Mouse (Mus musculus): ENCODE measurements at regions not wholly inside any gene's neighbourhood (a gene's known extent, or its start where the extent isn't known, plus 50 kb on each side); places are given as distances from the start of the nearest gene placed in this dataset.

DNA sequence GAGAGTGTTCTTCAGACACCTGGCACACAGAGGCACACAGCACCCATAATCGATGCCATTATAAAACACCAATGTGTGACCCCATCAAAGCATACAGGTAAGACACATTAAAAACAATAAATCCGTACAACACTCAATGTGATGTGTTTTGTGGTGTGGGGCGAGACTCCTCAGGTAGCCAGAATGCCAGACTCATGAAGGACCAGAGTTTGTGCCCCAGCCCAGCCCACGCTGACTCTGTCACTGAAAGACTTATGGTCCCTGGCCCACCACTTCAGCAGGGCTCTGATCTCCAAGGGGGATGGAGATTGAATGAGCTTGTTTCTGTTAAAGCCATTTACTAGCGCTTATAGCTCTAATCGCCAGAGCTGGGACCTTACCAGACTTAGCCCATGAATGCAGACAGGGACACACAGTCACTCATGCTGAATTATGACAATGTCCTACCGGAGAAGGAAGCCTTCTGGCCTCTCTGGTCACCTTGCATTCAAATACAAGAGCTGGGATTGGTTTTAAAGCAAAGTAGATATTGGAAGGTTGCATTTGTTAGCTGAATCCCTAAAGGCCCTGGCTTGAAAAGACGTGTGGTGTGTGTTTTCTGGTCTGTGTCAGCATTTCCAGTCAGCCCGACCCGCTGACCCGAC lies 112.1 kb upstream of the Cpm start:
- no peak for TF ChIP-seq POLR2A (IDR thresholded peaks at IDR 0.05; ENCODE audit: borderline replicate concordance, extremely low read depth, insufficient read depth, insufficient read length)
- Histone ChIP-seq H3K27ac (replicated peaks; ENCODE audit: low read depth, low read length) (no peak overlapping the region), H3K4me2 (replicated peaks; ENCODE audit: low read depth, low read length, severe bottlenecking) (no peak overlapping the region)

DNA sequence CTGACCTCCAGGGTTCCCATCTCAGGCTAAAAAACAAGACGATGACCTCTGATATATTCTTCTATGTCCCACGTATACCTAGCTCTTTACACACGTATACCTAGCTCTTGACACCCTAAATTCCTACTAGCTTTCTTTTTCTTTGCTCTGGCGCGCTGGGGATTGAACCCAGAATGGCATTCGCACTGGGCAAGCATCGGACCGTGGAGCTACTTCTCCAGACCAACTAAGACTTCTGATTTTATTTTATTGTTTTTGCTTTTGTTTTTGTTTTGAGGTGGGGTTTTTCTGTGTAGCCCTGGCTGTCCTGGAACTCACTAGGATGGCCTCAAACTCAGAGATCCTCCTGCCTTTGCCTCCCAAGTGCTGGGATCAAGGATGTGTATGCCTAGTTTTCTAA lies 112.8 kb upstream of the Cpm start:
- no peak overlapping the region for H3K4me2 ChIP-seq (replicated peaks; ENCODE audit: low read depth, low read length, severe bottlenecking)
- no peaks in the 10 kb centered on the region for H3K27me3 ChIP-seq (ENCODE audit: control insufficient read depth, insufficient read depth, low read length)
- no peak for TF ChIP-seq POLR2A (IDR thresholded peaks at IDR 0.05; ENCODE audit: borderline replicate concordance, extremely low read depth, insufficient read depth, insufficient read length)
- H3K9ac ChIP-seq (ENCODE audit: low read depth, low read length, severe bottlenecking): no peak overlapping the region
- WGBS: 91% methylated on average over 8 of the region's 8 CpGs
- DNase-seq (ENCODE audit: low spot score) (no peak), ATAC-seq (ENCODE audit: low FRiP score, low read depth) (no peak)
- no peaks in the 10 kb centered on the region for H3K36me3 ChIP-seq (ENCODE audit: control insufficient read depth, insufficient read depth, low read length)
- H3K27ac ChIP-seq (replicated peaks; ENCODE audit: low read depth, low read length): no peak overlapping the region
- no peak overlapping the region for H3K4me3 ChIP-seq (replicated peaks; ENCODE audit: low read length)
- H3K4me1 ChIP-seq (ENCODE audit: control insufficient read depth, insufficient read depth, low read length): peaks cover 18% of the 10 kb centered on the region; the same call in 1 of the 2 replicates
- H3K9me3 ChIP-seq (ENCODE audit: control insufficient read depth, low read length): no peaks in the 10 kb centered on the region

More for the DNA sequence above, 112.1 kb upstream of the Cpm start:
- no peak for DNase-seq (ENCODE audit: low spot score)
- no peaks in the 10 kb centered on the region for H3K36me3 ChIP-seq (ENCODE audit: control insufficient read depth, insufficient read depth, low read length)
- H3K4me1 ChIP-seq (ENCODE audit: control insufficient read depth, insufficient read depth, low read length): peaks cover 25% of the 10 kb centered on the region
- 33% methylated on average over 11 of the region's 11 CpGs for WGBS
- no peaks in the 10 kb centered on the region for H3K9me3 ChIP-seq (ENCODE audit: control insufficient read depth, low read length)
- no peak overlapping the region for H3K4me3 ChIP-seq (replicated peaks; ENCODE audit: low read length)
- H3K9ac ChIP-seq (ENCODE audit: low read depth, low read length, severe bottlenecking): no peak overlapping the region
- H3K27me3 ChIP-seq (ENCODE audit: control insufficient read depth, insufficient read depth, low read length): no peaks in the 10 kb centered on the region
- no peak for ATAC-seq (ENCODE audit: low FRiP score, low read depth)

DNA sequence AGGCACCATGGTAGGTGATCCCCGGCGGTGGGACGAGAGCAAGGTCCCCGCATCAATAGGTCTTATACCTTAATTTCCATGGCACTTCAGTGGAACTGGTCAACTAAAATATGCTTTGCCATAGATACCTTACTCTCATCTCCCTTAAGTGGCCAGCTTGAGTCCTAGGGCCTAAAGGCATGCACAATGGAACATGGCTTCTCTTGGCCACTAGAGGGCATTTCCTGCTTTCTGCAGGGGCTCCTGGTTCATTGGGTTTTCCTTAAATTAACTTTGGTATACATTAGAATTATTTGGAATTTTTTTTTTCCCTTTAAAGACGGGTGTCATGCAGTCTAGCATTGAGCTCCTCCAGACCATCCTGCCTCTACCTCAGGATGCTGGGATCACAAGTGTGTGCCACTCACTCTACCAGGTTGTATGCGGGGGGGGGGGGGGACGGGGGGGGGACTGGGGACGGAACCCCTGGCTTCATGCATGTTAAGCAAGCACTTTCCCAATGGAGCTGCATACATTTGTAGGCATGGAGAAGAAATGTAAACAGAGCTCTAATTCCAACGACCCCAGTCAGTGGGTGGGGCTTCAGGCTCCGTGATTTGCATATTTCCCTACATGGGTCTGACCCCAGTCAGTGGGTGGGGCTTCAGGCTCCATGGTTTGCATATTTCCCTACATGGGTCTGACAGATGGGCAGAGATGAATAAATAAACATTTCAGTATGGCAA lies 113.4 kb upstream of the Cpm start:
- no peaks in the 10 kb centered on the region for H3K27me3 ChIP-seq (ENCODE audit: control insufficient read depth, insufficient read depth, low read length)
- TF ChIP-seq POLR2A (IDR thresholded peaks at IDR 0.05; ENCODE audit: borderline replicate concordance, extremely low read depth, insufficient read depth, insufficient read length): no peak
- no peak overlapping the region for H3K4me2 ChIP-seq (replicated peaks; ENCODE audit: low read depth, low read length, severe bottlenecking)
- no peak overlapping the region for H3K9ac ChIP-seq (ENCODE audit: low read depth, low read length, severe bottlenecking)
- peaks cover 14% of the 10 kb centered on the region; the same call in 1 of the 2 replicates for H3K4me1 ChIP-seq (ENCODE audit: control insufficient read depth, insufficient read depth, low read length)
- no peaks in the 10 kb centered on the region for H3K9me3 ChIP-seq (ENCODE audit: control insufficient read depth, low read length)
- no peak overlapping the region for H3K4me3 ChIP-seq (replicated peaks; ENCODE audit: low read length)
- H3K27ac ChIP-seq (replicated peaks; ENCODE audit: low read depth, low read length): no peak overlapping the region
- peak; percentile 71 for DNase-seq (ENCODE audit: low spot score)
- no peaks in the 10 kb centered on the region for H3K36me3 ChIP-seq (ENCODE audit: control insufficient read depth, insufficient read depth, low read length)
- WGBS: 63% methylated on average over 10 of the region's 10 CpGs
- ATAC-seq (ENCODE audit: low FRiP score, low read depth): peak; percentile 55

DNA sequence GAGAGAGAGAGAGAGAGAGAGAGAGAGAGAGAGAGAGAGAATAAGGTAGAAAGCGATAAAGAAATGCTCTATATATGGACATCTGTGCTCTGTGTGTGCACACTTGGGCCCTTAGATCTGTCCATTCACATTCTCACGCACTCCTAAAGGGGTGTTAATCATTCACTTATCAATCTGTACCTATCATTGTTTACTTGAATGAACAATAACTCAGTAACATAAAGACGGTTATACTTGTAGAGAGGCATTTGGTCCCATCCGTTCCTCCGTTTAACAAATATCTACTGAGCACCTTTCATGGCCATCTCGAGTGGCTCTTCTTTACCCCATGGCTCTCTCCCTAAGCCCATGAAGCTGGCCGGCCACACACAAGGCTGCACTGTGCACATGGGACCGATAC lies 114.3 kb upstream of the Cpm start:
- Histone ChIP-seq H3K9me3 (ENCODE audit: control insufficient read depth, low read length) (no peaks in the 10 kb centered on the region), H3K9ac (ENCODE audit: low read depth, low read length, severe bottlenecking) (no peak overlapping the region), H3K4me1 (ENCODE audit: control insufficient read depth, insufficient read depth, low read length) (peaks cover 14% of the 10 kb centered on the region; the same call in 1 of the 2 replicates), H3K27ac (replicated peaks; ENCODE audit: low read depth, low read length) (no peak overlapping the region), H3K27me3 (ENCODE audit: control insufficient read depth, insufficient read depth, low read length) (no peaks in the 10 kb centered on the region), H3K4me2 (replicated peaks; ENCODE audit: low read depth, low read length, severe bottlenecking) (no peak overlapping the region), H3K36me3 (ENCODE audit: control insufficient read depth, insufficient read depth, low read length) (no peaks in the 10 kb centered on the region), H3K4me3 (replicated peaks; ENCODE audit: low read length) (no peak overlapping the region)
- DNase-seq (ENCODE audit: low spot score) (no peak), ATAC-seq (ENCODE audit: low FRiP score, low read depth) (no peak)
- no peak for TF ChIP-seq POLR2A (IDR thresholded peaks at IDR 0.05; ENCODE audit: borderline replicate concordance, extremely low read depth, insufficient read depth, insufficient read length)
- 92% methylated on average over 8 of the region's 8 CpGs for WGBS

DNA sequence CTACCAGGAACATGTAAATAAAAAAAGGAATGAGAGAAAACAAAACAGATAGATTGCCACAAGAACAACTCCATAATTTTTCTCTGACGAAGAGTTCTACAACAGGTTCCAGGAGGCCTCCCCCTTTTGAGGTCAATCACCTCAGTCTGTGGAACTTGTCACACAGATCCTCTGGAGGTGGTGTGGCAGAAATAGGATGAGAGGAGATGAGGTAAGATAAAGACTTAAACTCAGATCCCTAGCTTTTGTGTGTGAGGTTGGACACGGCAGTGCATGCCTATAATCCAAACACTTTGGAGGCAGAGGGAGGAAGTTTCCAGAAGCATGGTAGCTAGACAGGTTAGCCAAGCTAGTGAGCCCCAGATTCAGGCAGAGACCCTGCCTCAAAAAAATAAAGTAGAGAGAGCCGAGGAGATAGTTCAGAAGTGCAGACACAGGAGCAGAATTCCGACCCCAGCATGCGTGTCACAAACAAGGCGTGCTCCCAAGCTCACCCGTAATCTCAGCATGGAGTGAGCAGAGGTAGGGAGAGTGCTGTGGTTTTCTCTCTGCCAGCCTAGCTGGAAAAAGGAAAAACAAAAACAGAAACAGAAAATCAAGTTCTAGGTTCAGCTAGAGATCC lies 115.3 kb upstream of the Cpm start:
- ATAC-seq (ENCODE audit: low FRiP score, low read depth) (no peak), DNase-seq (ENCODE audit: low spot score) (no peak)
- no peak for TF ChIP-seq POLR2A (IDR thresholded peaks at IDR 0.05; ENCODE audit: borderline replicate concordance, extremely low read depth, insufficient read depth, insufficient read length)
- Histone ChIP-seq H3K4me1 (ENCODE audit: control insufficient read depth, insufficient read depth, low read length) (0 out of 2 replicates have a peak, but pooled peaks cover 5% of the 10 kb centered on the region), H3K9ac (ENCODE audit: low read depth, low read length, severe bottlenecking) (no peak overlapping the region), H3K4me3 (replicated peaks; ENCODE audit: low read length) (no peak overlapping the region), H3K27ac (replicated peaks; ENCODE audit: low read depth, low read length) (no peak overlapping the region), H3K36me3 (ENCODE audit: control insufficient read depth, insufficient read depth, low read length) (no peaks in the 10 kb centered on the region), H3K9me3 (ENCODE audit: control insufficient read depth, low read length) (no peaks in the 10 kb centered on the region), H3K27me3 (ENCODE audit: control insufficient read depth, insufficient read depth, low read length) (no peaks in the 10 kb centered on the region), H3K4me2 (replicated peaks; ENCODE audit: low read depth, low read length, severe bottlenecking) (no peak overlapping the region)
- 90% methylated on average over 7 of the region's 7 CpGs for WGBS

All from limb, embryonic 14.5 days (tissue).